Mouse (Mus musculus): ENCODE measurements around the gene Rfx1. TPM values are rescaled to one million over a fixed set of nuclear protein-coding genes. Genes with fewer than 3 reads are reported as not detected.

Gene Rfx1
- total and polyA plus RNA-seq, 3 experiments, result 8.8 to 11.0 (median 9.5) TPM

DNA sequence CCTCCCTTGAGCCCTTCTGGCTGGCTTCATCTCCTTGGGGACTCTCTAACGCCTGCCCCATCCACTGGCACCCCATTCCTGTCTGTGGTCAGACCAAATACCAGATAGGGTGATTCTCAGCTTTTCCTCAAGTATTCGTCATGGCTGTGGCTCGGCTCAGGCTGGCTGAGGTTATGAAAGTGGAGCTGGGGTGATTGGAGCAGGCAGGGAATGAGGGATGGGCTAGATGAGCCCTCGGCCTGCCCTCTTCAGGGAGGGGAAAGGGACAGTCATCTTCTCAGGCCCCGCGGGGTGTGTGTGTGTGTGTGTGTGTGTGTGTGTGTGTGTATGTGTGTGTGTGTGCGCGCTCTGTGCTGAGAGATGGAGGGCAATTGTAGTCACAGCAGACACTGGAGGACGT is 59.0 kb downstream of the Rfx1 start, which contains the start of gene Podnl1:
Gene Podnl1 (plus strand): TSS at position 334 of the 400 bp plus-strand sequence.
- H3K36me3 ChIP-seq (ENCODE audit: control insufficient read depth, insufficient read depth, low read length), result no peaks in the 10 kb centered on the region
- no peaks in the 10 kb centered on the region for H3K4me1 ChIP-seq (ENCODE audit: control insufficient read depth, insufficient read depth, low read length)
- no peak within 1 kb of the TSS for H3K9ac ChIP-seq (ENCODE audit: low read depth, low read length)
- 51% methylated on average over 9 of the region's 9 CpGs for WGBS
- H3K27me3 ChIP-seq (ENCODE audit: control insufficient read depth, insufficient read depth, low read length), result no peaks in the 10 kb centered on the region
- no peak for DNase-seq
- H3K79me2 ChIP-seq (replicated peaks; ENCODE audit: control insufficient read depth, insufficient read depth, low read length), result no peaks in the 10 kb centered on the region
- H3K27ac ChIP-seq, result no peak within 1 kb of the TSS
- TF ChIP-seq EP300 (IDR thresholded peaks at IDR 0.05; ENCODE audit: insufficient read depth, low read depth, low read length), result no peak
- no peak for TF ChIP-seq CTCF (IDR thresholded peaks at IDR 0.05)
- no peak for TF ChIP-seq POLR2A (IDR thresholded peaks at IDR 0.05; ENCODE audit: insufficient read depth, low read depth, low read length)
- intact Hi-C loops (cut with DNase I), result no loop called here
- H3K4me3 ChIP-seq, result no peak within 1 kb of the TSS

GRCm38 (mm10) chr8:84126742-84127141 is 60.1 kb downstream of the Rfx1 start:
- DNase-seq, result no peak
- Histone ChIP-seq H3K27ac (no peak overlapping the region), H3K79me2 (replicated peaks; ENCODE audit: control insufficient read depth, insufficient read depth, low read length) (no peaks in the 10 kb centered on the region), H3K9ac (ENCODE audit: low read depth, low read length) (no peak overlapping the region), H3K27me3 (ENCODE audit: control insufficient read depth, insufficient read depth, low read length) (no peaks in the 10 kb centered on the region), H3K36me3 (ENCODE audit: control insufficient read depth, insufficient read depth, low read length) (no peaks in the 10 kb centered on the region), H3K4me1 (ENCODE audit: control insufficient read depth, insufficient read depth, low read length) (no peaks in the 10 kb centered on the region), H3K4me3 (no peak overlapping the region)
- no peak for TF ChIP-seq EP300 (IDR thresholded peaks at IDR 0.05; ENCODE audit: insufficient read depth, low read depth, low read length)
- no peak for TF ChIP-seq CTCF (IDR thresholded peaks at IDR 0.05)
- no peak for TF ChIP-seq POLR2A (IDR thresholded peaks at IDR 0.05; ENCODE audit: insufficient read depth, low read depth, low read length)
- intact Hi-C loops (cut with DNase I), result no loop called here
- WGBS, result 75% methylated on average over 2 of the region's 2 CpGs

GRCm38 (mm10) chr8:84127202-84127901 is 60.7 kb downstream of the Rfx1 start:
- Histone ChIP-seq H3K36me3 (ENCODE audit: control insufficient read depth, insufficient read depth, low read length) (no peaks in the 10 kb centered on the region), H3K27ac (no peak overlapping the region), H3K9ac (ENCODE audit: low read depth, low read length) (no peak overlapping the region), H3K79me2 (replicated peaks; ENCODE audit: control insufficient read depth, insufficient read depth, low read length) (no peaks in the 10 kb centered on the region), H3K4me3 (no peak overlapping the region), H3K4me1 (ENCODE audit: control insufficient read depth, insufficient read depth, low read length) (no peaks in the 10 kb centered on the region), H3K27me3 (ENCODE audit: control insufficient read depth, insufficient read depth, low read length) (no peaks in the 10 kb centered on the region)
- TF ChIP-seq POLR2A (IDR thresholded peaks at IDR 0.05; ENCODE audit: insufficient read depth, low read depth, low read length) (no peak), CTCF (IDR thresholded peaks at IDR 0.05) (no peak), EP300 (IDR thresholded peaks at IDR 0.05; ENCODE audit: insufficient read depth, low read depth, low read length) (no peak)
- 58% methylated on average over 17 of the region's 17 CpGs for WGBS
- DNase-seq, result no peak
- intact Hi-C loops (cut with DNase I), result no loop called here

GRCm38 (mm10) chr8:84128277-84128676 is 61.6 kb downstream of the Rfx1 start:
- DNase-seq, result no peak
- Histone ChIP-seq H3K79me2 (replicated peaks; ENCODE audit: control insufficient read depth, insufficient read depth, low read length) (no peaks in the 10 kb centered on the region), H3K9ac (ENCODE audit: low read depth, low read length) (no peak overlapping the region), H3K36me3 (ENCODE audit: control insufficient read depth, insufficient read depth, low read length) (no peaks in the 10 kb centered on the region), H3K27ac (no peak overlapping the region), H3K4me1 (ENCODE audit: control insufficient read depth, insufficient read depth, low read length) (no peaks in the 10 kb centered on the region), H3K4me3 (no peak overlapping the region), H3K27me3 (ENCODE audit: control insufficient read depth, insufficient read depth, low read length) (no peaks in the 10 kb centered on the region)
- 58% methylated on average over 8 of the region's 8 CpGs for WGBS
- intact Hi-C loops (cut with DNase I), result no loop called here
- TF ChIP-seq EP300 (IDR thresholded peaks at IDR 0.05; ENCODE audit: insufficient read depth, low read depth, low read length), result no peak
- TF ChIP-seq CTCF (IDR thresholded peaks at IDR 0.05), result peak; percentile 8; the same call in 1 of the 2 replicates
- no peak for TF ChIP-seq POLR2A (IDR thresholded peaks at IDR 0.05; ENCODE audit: insufficient read depth, low read depth, low read length)

DNA sequence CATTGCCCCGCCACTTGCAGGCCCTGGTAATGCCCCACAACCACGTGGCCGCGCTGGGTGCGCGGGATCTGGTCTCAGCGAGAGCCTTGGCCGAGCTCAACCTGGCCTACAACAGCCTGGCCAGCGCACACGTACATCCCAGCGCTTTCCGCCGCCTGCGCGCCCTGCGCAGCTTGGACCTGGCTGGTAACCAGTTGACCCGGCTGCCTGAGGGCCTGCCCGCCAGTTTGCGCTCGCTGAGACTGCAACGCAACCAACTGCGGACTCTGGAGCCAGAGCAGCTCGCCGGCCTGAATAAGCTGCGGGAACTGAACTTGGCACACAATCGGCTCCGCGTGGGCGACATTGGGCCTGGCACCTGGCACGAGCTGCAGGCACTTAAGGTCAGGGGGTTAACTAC is 64.2 kb downstream of the Rfx1 start:
- no peaks in the 10 kb centered on the region for H3K4me1 ChIP-seq (ENCODE audit: control insufficient read depth, insufficient read depth, low read length)
- H3K36me3 ChIP-seq (ENCODE audit: control insufficient read depth, insufficient read depth, low read length), result no peaks in the 10 kb centered on the region
- intact Hi-C loops (cut with DNase I), result no loop called here
- TF ChIP-seq CTCF (IDR thresholded peaks at IDR 0.05) (no peak), POLR2A (IDR thresholded peaks at IDR 0.05; ENCODE audit: insufficient read depth, low read depth, low read length) (no peak), EP300 (IDR thresholded peaks at IDR 0.05; ENCODE audit: insufficient read depth, low read depth, low read length) (no peak)
- no peak overlapping the region for H3K4me3 ChIP-seq
- no peak overlapping the region for H3K27ac ChIP-seq
- peak in 1 of 2 experiments; percentile 36 for DNase-seq
- H3K27me3 ChIP-seq (ENCODE audit: control insufficient read depth, insufficient read depth, low read length), result no peaks in the 10 kb centered on the region
- H3K79me2 ChIP-seq (replicated peaks; ENCODE audit: control insufficient read depth, insufficient read depth, low read length), result no peaks in the 10 kb centered on the region
- H3K9ac ChIP-seq (ENCODE audit: low read depth, low read length), result no peak overlapping the region
- WGBS, result 33% methylated on average over 30 of the region's 30 CpGs

DNA sequence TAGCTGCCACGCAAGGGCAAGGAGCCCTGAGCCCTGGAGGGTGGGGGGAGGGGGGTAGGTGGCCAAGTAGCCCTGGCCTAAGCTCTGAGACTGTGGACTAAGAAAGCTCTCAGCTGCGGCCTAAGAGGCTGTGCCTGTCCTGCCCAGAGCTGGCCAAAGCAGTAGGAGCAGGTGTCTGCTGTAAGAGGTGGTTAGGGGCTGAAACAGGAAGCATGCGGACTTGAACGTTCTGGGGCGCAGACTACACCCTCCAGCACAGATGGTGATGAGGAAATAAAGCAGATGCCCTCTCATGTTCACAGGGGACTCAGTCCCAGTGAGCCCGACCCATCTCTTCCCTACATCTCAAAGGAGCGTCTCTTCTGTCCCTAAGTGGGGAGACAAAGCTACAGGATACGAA is 65.6 kb downstream of the Rfx1 start:
- Histone ChIP-seq H3K27ac (no peak overlapping the region), H3K79me2 (replicated peaks; ENCODE audit: control insufficient read depth, insufficient read depth, low read length) (no peaks in the 10 kb centered on the region), H3K4me3 (no peak overlapping the region), H3K27me3 (ENCODE audit: control insufficient read depth, insufficient read depth, low read length) (no peaks in the 10 kb centered on the region), H3K36me3 (ENCODE audit: control insufficient read depth, insufficient read depth, low read length) (no peaks in the 10 kb centered on the region), H3K9ac (ENCODE audit: low read depth, low read length) (no peak overlapping the region), H3K4me1 (ENCODE audit: control insufficient read depth, insufficient read depth, low read length) (no peaks in the 10 kb centered on the region)
- intact Hi-C loops (cut with DNase I), result no loop called here
- 89% methylated on average over 8 of the region's 8 CpGs for WGBS
- TF ChIP-seq EP300 (IDR thresholded peaks at IDR 0.05; ENCODE audit: insufficient read depth, low read depth, low read length) (no peak), POLR2A (IDR thresholded peaks at IDR 0.05; ENCODE audit: insufficient read depth, low read depth, low read length) (no peak), CTCF (IDR thresholded peaks at IDR 0.05) (no peak)
- no peak for DNase-seq

Measured in heart, adult 2 months (tissue).